Mouse (Mus musculus): ENCODE results near the gene Pus7. TPM values are rescaled to one million over a fixed set of nuclear protein-coding genes. Genes with fewer than 3 reads are reported as not detected.
"Not testable (repeated sequence)": the region's sequence is repeated elsewhere in the genome, so short reads cannot be mapped to it uniquely, and the experiment has no call there.

Pus7 gene
- total RNA-seq, 2 experiments from 2014 or later = 14.6 to 17.7 TPM

- H3K27ac ChIP-seq = no peak overlapping the region
- H3K4me3 ChIP-seq = no peak overlapping the region
- no peak for DNase-seq (ENCODE audit: low spot score in 2 of 2)
- TF ChIP-seq CTCF (conservative IDR thresholded peaks at IDR 0.05) = no peak
Measured at GRCm38 (mm10) chr5:23737111-23737510, 46.4 kb downstream of the Pus7 start.

GRCm38 (mm10) chr5:23736366-23736765 is 47.1 kb downstream of the Pus7 start:
- TF ChIP-seq CTCF (conservative IDR thresholded peaks at IDR 0.05) = no peak
- Histone ChIP-seq H3K4me3 (no peak overlapping the region), H3K27ac (no peak overlapping the region)
- DNase-seq (ENCODE audit: low spot score in 2 of 2) = no peak

- no peak overlapping the region for H3K27ac ChIP-seq
- H3K4me3 ChIP-seq = no peak overlapping the region
- DNase-seq (ENCODE audit: low spot score in 2 of 2) = no peak
- TF ChIP-seq CTCF (conservative IDR thresholded peaks at IDR 0.05) = no peak
Measured at GRCm38 (mm10) chr5:23721956-23722355, 61.6 kb downstream of the Pus7 start.

- no peak overlapping the region for H3K27ac ChIP-seq
- no peak for DNase-seq (ENCODE audit: low spot score in 2 of 2)
- no peak for TF ChIP-seq CTCF (conservative IDR thresholded peaks at IDR 0.05)
- no peak overlapping the region for H3K4me3 ChIP-seq
Measured at GRCm38 (mm10) chr5:23718881-23719328, 64.6 kb downstream of the Pus7 start.

GRCm38 (mm10) chr5:23718182-23718534 is 65.4 kb downstream of the Pus7 start:
- no peak for DNase-seq (ENCODE audit: low spot score in 2 of 2)

GRCm38 (mm10) chr5:23717469-23718181 is 65.9 kb downstream of the Pus7 start:
- DNase-seq (ENCODE audit: low spot score in 2 of 2) = no peak
- no peak overlapping the region for H3K27ac ChIP-seq

More at GRCm38 (mm10) chr5:23718182-23718534, 65.4 kb downstream of the Pus7 start:
- no peak for TF ChIP-seq CTCF (conservative IDR thresholded peaks at IDR 0.05)
- H3K4me3 ChIP-seq = no peak overlapping the region
- no peak overlapping the region for H3K27ac ChIP-seq

GRCm38 (mm10) chr5:23713401-23714335 is 69.8 kb downstream of the Pus7 start:
- Histone ChIP-seq H3K27ac (no peak overlapping the region), H3K4me3 (no peak overlapping the region)
- TF ChIP-seq CTCF (conservative IDR thresholded peaks at IDR 0.05) = no peak
- DNase-seq (ENCODE audit: low spot score in 2 of 2) = no peak

More at GRCm38 (mm10) chr5:23717469-23718181, 65.9 kb downstream of the Pus7 start:
- no peak for TF ChIP-seq CTCF (conservative IDR thresholded peaks at IDR 0.05)
- H3K4me3 ChIP-seq = no peak overlapping the region

GRCm38 (mm10) chr5:23712130-23713001 is 71.1 kb downstream of the Pus7 start:
- TF ChIP-seq CTCF (conservative IDR thresholded peaks at IDR 0.05) = peak; percentile 75
- peak overlapping the region; percentile 29; the same call in 1 of the 2 replicates for H3K27ac ChIP-seq
- H3K4me3 ChIP-seq = peak overlapping the region; percentile 67
- DNase-seq (ENCODE audit: low spot score in 2 of 2) = peak; percentile 56 to 57

- peak overlapping the region; percentile 29; the same call in 1 of the 2 replicates for H3K27ac ChIP-seq
- DNase-seq (ENCODE audit: low spot score in 2 of 2) = peak; percentile 21 to 41
Measured at GRCm38 (mm10) chr5:23711671-23712129, 71.8 kb downstream of the Pus7 start.

GRCm38 (mm10) chr5:23711244-23711643 is 72.3 kb downstream of the Pus7 start:
- no peak for TF ChIP-seq CTCF (conservative IDR thresholded peaks at IDR 0.05)
- H3K4me3 ChIP-seq = no peak overlapping the region
- DNase-seq (ENCODE audit: low spot score in 2 of 2) = no peak
- no peak overlapping the region for H3K27ac ChIP-seq

More at GRCm38 (mm10) chr5:23711671-23712129, 71.8 kb downstream of the Pus7 start:
- TF ChIP-seq CTCF (conservative IDR thresholded peaks at IDR 0.05) = peak; percentile 74
- peak overlapping the region; percentile 67 for H3K4me3 ChIP-seq

GRCm38 (mm10) chr5:23709661-23710060 is 73.8 kb downstream of the Pus7 start:
- peak; percentile 63 for TF ChIP-seq CTCF (conservative IDR thresholded peaks at IDR 0.05)
- no peak for DNase-seq (ENCODE audit: low spot score in 2 of 2)
- no peak overlapping the region for H3K27ac ChIP-seq
- H3K4me3 ChIP-seq = no peak overlapping the region

- H3K27ac ChIP-seq = not testable (repeated sequence)
Measured at GRCm38 (mm10) chr5:23706601-23707597, 76.6 kb downstream of the Pus7 start.

More at GRCm38 (mm10) chr5:23706601-23707597, 76.6 kb downstream of the Pus7 start:
- not testable (repeated sequence) for H3K4me3 ChIP-seq; DNase-seq (ENCODE audit: low spot score in 2 of 2)
